Mouse (Mus musculus): Measurements from ENCODE around the gene Elp4.
A peak's percentile ranks its signal among the peaks of the same experiment; 100 is the strongest.

Elp4 gene

DNA sequence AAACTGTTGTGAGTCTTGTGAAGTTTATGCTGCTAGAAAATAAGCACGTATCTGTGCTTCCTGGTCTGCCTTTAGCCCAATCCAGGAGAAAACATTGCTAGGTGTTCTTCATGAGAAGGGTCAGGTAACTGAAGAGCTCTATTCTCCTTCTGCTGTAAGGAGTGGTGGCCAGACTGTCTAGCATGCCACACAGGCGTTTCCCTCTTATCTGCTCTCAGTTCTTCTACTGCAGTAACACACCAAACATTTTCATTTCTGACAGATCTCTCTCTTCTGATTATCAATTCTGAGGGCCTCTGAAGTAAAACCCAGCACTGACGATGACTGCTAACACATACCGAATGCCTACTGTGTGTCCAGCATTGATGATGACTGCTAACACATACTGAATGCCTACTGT lies 98.3 kb downstream of the Elp4 start:
- DNase-seq (ENCODE audit: low read depth, low spot score) = no peak

DNA sequence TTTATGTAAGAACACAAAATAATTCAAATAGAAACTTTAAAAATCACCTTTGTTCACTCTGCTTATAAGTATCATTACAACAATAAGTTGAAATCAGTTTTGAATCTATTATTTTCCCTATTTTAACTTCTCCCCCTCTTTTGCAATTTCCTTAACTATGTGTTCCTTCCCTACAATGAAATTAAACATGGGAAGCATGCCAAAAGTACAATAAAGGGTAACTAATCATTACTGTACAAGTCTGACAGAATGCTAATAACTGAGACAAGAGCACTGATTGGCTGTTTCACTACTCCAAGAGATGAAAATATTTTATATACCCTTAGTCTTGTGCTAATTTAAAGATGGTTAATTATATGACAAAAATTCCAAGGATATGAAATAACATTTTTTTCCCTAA lies 99.2 kb downstream of the Elp4 start:
- no peak for DNase-seq (ENCODE audit: low read depth, low spot score)

- DNase-seq (ENCODE audit: low read depth, low spot score) = no peak
These were observed 99.9 kb downstream of the Elp4 start for GRCm38 (mm10) chr2:105804506-105804905.

DNA sequence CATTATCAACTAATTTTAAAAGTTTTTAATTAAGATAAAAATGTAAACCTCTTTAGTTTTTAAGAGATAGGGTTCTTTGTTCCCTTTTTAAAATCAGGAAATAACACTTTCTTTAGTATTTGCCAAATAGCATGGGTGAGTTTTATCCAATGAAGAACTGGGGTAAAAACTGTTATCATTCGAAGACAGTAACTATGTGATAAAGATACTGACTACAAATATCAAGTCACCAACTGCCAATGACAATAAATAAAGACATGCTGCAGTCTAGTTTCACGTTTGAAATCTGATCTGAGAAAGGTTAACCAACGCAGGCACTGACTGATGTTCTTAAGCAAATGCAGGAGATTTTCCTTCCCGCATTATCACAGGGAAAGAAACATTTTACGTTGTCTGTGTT lies 100.9 kb downstream of the Elp4 start:
- DNase-seq (ENCODE audit: low read depth, low spot score) = no peak

DNA sequence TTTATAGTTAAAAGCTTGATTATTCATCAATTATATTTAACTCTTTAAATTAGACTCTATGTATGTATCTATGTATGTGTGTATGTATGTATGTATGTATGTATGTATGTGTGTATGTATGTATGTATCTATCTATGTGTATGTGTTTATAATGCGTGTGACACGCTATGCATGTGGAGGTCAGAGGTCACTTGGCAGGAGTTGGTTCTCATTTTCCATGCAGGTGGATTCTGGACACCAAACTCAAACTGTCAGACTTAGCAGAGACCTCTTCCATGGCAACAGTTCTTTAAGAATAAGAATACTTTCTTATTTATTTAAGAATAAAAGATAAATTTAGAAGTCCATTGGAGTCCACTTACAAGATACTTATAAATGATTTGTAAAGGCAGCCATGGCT lies 101.5 kb downstream of the Elp4 start:
- no peak for DNase-seq (ENCODE audit: low read depth, low spot score)

- no peak for DNase-seq (ENCODE audit: low read depth, low spot score)
These were observed 102.8 kb downstream of the Elp4 start for GRCm38 (mm10) chr2:105801536-105801935.

- no peak for DNase-seq (ENCODE audit: low read depth, low spot score)
These were observed 103.7 kb downstream of the Elp4 start for GRCm38 (mm10) chr2:105800694-105801093.

DNA sequence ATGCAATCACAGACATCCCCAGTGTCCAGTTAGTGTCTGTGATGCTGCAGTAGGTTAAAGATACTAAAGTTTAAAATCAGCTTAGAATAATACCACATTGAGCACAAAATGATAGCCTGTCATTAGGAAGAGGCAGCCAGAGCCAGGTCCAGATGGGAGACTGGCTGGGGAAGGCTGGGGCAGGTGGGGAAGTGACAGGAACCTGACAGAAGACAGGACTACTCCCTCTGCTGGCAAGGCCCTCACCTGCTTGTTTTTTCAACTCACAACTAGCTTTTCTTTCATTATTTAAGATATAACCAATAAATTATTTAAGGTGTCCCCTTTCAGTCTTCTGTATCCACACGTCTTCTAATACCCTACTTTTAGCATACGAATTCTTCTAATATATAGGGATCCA lies 104.5 kb downstream of the Elp4 start:
- no peak for DNase-seq (ENCODE audit: low read depth, low spot score)

- DNase-seq (ENCODE audit: low read depth, low spot score) = no peak
These were observed 106.5 kb downstream of the Elp4 start for GRCm38 (mm10) chr2:105797842-105798241.

GRCm38 (mm10) chr2:105796101-105796500 lies 108.3 kb downstream of the Elp4 start:
- DNase-seq (ENCODE audit: low read depth, low spot score) = peak; percentile 20

DNA sequence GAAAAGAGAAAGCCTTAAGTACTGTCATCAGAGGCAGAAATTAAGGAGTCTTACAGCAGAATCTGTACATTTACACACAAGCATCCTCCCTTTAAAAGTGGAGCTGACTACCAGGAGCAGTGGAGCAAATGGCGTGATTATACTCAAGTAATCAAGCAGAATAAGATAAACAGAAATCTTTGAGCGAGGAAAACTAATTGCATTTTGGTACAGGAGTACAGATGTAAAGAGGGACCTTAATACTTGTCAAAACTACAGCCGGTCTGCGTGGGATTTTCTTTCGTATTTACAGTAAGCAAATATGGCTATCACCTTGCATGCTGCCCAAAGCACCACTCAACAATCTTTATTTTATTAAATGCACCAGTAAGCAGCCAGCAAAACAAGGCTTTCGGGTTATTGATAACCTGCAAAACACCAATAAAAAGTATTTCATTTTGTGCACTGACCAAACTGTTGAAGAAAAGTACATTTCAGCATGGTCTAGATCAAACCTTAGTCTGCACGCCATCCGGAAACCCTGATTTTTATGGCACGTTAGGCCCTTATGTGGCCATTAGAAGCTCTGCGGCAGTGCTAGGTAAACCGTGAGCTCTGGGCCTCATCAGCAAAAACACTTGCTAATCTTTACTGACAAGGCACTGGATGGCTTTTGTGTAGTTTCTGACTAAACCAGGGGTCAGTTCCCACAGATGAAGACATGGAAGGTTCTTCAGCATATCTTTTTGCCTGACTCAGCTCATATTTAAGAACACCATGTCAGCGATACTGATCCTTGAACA lies 111.8 kb downstream of the Elp4 start:
- DNase-seq (ENCODE audit: low read depth, low spot score) = no peak

DNA sequence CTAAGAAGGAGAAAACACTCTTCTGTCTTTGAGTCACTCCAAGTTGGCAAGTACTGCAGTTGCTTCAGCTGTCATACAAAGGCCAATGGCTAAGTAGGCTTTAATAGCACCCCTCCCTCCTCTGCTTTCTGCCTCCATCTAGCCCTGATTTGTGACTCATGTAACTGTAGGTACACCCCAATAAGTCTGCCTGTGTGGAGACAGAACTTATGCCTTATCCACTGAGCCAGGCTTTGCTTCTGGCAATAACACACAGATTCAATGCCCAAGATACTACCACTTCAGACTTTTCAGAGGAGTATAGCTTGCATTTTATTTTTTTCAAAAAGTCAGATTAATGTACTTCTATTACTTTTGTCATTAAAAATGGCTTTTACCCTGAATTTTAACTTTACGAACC lies 114.4 kb downstream of the Elp4 start:
- no peak for DNase-seq (ENCODE audit: low read depth, low spot score)

DNA sequence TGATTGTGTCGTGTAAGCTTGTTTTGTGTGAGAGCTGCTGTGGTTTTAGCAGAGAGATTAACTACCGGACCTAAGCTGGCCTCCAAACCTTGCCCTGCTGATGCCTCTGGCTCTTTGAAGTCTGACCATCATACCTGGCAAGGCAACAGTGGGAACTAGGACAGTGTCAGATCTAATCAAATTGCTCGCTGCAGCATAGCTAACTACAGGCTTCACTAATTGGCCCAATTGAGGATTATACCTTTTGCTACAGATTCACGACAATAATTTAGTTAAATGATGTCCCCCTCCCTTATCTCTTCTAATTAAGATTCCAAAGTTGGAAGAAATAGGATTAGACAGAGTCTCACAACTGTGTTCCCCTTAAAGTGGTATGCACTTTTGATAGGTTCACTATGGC lies 116.6 kb downstream of the Elp4 start:
- no peak for DNase-seq (ENCODE audit: low read depth, low spot score)

DNA sequence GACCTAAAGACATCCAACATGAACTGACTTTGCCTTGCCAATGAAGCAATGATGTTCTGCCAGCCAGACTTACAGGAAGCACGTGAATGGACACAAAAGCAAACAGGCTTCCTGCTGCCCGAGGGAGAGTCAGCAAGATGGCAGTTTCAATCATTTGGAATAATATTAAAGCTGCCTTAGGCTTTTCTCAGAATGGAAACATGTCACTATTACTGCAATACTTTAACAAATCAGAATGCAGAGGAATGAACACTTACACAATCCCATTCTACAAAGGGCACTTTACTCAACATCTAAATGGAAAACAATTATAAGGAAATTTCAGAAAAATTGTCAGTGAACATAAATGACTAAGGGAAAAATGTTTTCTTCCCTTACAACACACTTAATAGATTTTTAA lies 117.4 kb downstream of the Elp4 start:
- no peak for DNase-seq (ENCODE audit: low read depth, low spot score)

DNA sequence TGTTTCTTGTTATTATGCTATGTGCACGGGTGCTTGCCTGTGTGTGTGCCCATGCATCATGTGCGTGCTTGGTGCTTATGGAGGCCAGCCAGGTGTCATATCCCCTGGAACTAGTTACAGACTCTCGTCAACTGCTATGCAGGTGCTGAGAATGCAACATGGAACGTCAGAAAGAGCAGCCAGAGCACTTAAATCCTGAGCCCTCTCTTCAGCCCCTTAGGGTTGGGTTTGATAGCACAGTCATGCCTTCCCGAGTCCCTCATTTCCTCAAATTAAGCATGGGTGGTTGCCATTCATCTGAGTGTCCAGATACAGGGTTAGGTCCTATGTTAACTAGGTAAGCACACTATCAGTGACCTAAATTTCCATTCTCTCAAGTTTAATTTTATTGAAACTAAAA lies 121.5 kb downstream of the Elp4 start:
- no peak for DNase-seq (ENCODE audit: low read depth, low spot score)

DNA sequence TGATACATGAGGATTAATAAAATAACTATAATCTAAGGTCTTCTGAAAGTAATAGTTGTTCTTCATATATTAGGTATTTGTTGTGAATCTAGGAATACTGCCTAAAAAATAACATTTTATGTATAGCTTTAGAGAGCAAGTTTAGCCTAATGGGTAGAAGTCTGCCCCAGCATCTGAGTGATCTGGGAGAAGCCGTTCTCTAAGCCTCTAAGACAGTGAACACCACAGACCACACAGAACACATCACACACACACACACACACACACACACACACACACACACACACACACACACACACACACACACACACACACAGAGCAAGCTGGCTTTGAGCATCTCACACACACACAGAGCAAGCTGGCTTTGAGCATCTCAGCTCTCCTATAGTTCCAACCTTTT lies 123.6 kb downstream of the Elp4 start:
- DNase-seq (ENCODE audit: low read depth, low spot score) = no peak

DNA sequence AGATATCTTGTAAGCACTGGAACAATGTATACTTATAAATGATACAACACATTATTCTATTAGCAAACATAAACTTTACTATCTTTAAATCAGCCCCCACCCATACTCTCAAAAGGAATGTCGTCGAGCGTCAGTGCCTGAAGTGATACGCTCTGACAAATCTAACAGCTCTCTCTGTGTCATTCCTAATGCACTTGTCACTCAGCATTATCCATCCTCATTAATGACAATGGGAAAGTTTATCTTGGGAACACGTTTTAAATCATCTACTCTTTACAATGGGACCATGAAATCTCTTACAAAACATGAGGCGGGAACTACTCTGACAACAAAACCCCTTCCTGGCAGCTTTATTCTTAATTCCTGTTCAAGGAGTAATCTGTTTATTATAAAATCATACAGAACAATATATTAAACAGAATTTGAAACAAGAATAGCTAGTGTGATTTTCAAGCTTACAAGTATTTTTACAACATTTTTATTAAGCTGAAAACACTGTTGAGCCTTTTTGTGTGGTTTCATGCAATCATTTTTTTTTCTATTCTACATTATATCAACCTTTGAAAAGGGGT lies 125.0 kb downstream of the Elp4 start:
- peak; percentile 51 for DNase-seq (ENCODE audit: low read depth, low spot score)

DNA sequence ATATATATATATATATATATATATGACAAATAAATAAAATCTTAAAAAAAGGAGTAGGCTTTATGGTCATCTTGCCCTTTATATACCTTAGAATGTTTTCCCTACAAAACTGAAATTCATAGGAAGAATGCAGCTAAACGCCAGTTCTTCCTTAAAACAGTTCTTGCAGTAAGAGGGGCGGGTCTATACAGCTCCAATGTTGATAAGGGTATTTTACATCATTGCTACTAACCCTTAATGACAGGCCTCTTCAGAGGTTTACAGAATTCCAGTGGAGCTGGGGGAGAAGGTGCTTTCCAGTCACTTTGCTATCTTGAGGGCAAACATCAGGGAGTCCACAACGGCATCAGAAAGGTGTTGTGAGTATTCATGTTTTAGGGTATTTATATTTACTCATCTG lies 133.1 kb downstream of the Elp4 start:
- DNase-seq (ENCODE audit: low read depth, low spot score) = no peak

DNA sequence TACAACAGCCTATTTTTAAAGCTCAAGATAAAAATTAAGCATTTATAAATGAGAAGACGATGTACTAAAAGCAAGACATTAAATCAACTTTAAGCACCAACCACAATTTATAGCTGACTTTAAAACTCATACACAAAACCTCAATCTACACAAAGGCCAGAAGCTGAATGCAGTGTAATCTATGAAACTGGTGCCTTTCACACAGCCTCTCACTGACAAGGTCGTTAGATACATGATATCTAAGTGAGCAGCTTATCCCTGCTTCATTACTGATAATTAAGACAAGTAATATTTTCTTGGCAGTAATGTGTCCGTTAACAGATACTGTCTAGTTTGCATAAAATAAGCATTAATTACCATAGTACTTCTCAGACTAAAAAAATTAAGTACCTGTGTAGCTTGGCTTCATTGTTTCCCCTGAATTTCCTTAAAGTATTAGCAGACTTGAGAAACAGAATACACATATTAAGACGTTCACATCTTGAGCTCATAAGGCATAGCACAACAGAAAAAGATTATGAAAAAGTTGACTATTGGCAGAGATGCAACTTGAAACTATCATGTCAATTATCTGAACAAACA lies 134.5 kb downstream of the Elp4 start:
- no peak for DNase-seq (ENCODE audit: low read depth, low spot score)

GRCm38 (mm10) chr2:105753512-105753911 lies 150.9 kb downstream of the Elp4 start:
- no peak for DNase-seq (ENCODE audit: low read depth, low spot score)

- DNase-seq (ENCODE audit: low read depth, low spot score) = no peak
These were observed 155.3 kb downstream of the Elp4 start for GRCm38 (mm10) chr2:105749111-105749510.

DNA sequence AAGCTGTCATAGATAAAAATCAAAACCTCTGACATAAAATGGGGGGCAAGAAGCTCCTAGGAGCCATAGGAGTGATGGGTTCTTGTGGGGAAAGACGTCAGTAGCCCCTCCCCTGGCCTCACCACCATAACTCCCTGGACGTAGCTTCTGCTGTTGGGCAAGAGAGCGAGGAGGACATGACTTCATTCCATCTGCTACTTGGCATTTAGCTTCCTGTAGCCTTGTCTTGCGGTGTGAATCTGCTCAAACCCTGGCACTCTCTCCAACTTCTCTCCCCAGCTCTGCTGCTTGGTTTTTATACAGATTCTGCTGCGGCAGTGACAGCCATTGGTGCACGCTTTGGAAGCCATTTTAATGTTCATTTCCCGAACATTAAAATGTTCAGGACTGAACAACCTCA lies 157.5 kb downstream of the Elp4 start:
- no peak for DNase-seq (ENCODE audit: low read depth, low spot score)

GRCm38 (mm10) chr2:105736166-105736565 lies 168.2 kb downstream of the Elp4 start:
- no peak for DNase-seq (ENCODE audit: low read depth, low spot score)

All from mesoderm, embryonic 11.5 days (tissue).